Mouse (Mus musculus) olfactory bulb, adult 2 months (tissue): ENCODE data around the gene Stmn1.

Experiments
- CTCF ChIP-seq: fragments of 200-500 bp; IDR thresholded peaks from 2 replicates; pipeline ENCODE4 v1.5.1; 2012; ENCODE audit warnings: low read depth, mild to moderate bottlenecking, low read length, moderate library complexity; ENCODE audit not compliant: insufficient read depth
- POLR2A ChIP-seq: fragments of 200-500 bp; IDR thresholded peaks from 2 replicates; pipeline ENCODE4 v1.6.1; 2012; ENCODE audit warnings: mild to moderate bottlenecking, low read depth, low read length, moderate library complexity; ENCODE audit not compliant: insufficient read depth

- TF ChIP-seq CTCF (no peak), POLR2A (no peak)
Observed at GRCm38 (mm10) chr4:134495546-134495923, 27.4 kb downstream of the Stmn1 start.
